Mouse (Mus musculus) MEL (cell line): ENCODE measurements around the gene Acta1. TPM values are rescaled to one million over a fixed set of nuclear protein-coding genes. Genes with fewer than 3 reads are reported as not detected.

ENCODE experiments used
- DNase-seq: peaks from one replicate; pipeline ENCODE4 v3.0.0; 2011; ENCODE audit warnings: low read depth, low spot score
- H3K27ac ChIP-seq: 2 replicates; pipeline ENCODE4 v1.5.1; 2012; ENCODE audit warnings: low read depth, mild to moderate bottlenecking, control low read depth, low read length, moderate library complexity; ENCODE audit not compliant: control insufficient read depth
- H3K27me3 ChIP-seq, 2 experiments: fragments of 150-350 bp in 1 of 2; sonication (generic) in 1 of 2; 2 replicates each; pipeline ENCODE4 v1.6.1; 2012; ENCODE audit warnings: low read length in 2 of 2, mild to moderate bottlenecking in 2 of 2, improper control_type of control experiment in 1 of 2, moderate library complexity in 1 of 2; ENCODE audit not compliant: insufficient read depth in 2 of 2, control insufficient read depth in 1 of 2
- H3K36me3 ChIP-seq, 2 experiments: 2 replicates each; pipeline ENCODE4 v1.6.1; 2012 to 2014; ENCODE audit warnings: low read length in 2 of 2, improper control_type of control experiment in 1 of 2, inconsistent platforms in 1 of 2, mild to moderate bottlenecking in 1 of 2; ENCODE audit not compliant: insufficient read depth in 2 of 2, control insufficient read depth in 1 of 2
- H3K4me1 ChIP-seq, 2 experiments: fragments of 150-350 bp in 1 of 2; sonication (generic) in 1 of 2; 2 replicates each; pipeline ENCODE4 v1.6.1; 2012; ENCODE audit warnings: low read length in 2 of 2, improper control_type of control experiment in 1 of 2, mild to moderate bottlenecking in 1 of 2; ENCODE audit not compliant: insufficient read depth in 2 of 2, control insufficient read depth in 1 of 2
- H3K4me3 ChIP-seq, 2 experiments: fragments of 150-350 bp in 1 of 2; sonication (generic) in 1 of 2; 2 replicates each; pipeline ENCODE4 v1.5.1; 2012; ENCODE audit warnings: low read depth in 2 of 2, low read length in 2 of 2, mild to moderate bottlenecking in 2 of 2, moderate library complexity in 2 of 2, control low read depth in 1 of 2, improper control_type of control experiment in 1 of 2; ENCODE audit not compliant: control insufficient read depth in 1 of 2, insufficient read depth in 1 of 2
- H3K79me2 ChIP-seq: 2 replicates; pipeline ENCODE4 v1.6.1; 2012; ENCODE audit warnings: mild to moderate bottlenecking, low read length, moderate library complexity; ENCODE audit not compliant: control insufficient read depth, poor library complexity, insufficient read depth
- H3K9ac ChIP-seq: 2 replicates; pipeline ENCODE4 v1.6.1; 2012; ENCODE audit warnings: low read depth, mild to moderate bottlenecking, control low read depth, low read length, moderate library complexity; ENCODE audit not compliant: control insufficient read depth, poor library complexity, severe bottlenecking
- H3K9me3 ChIP-seq: fragments of 150-350 bp; sonication (generic); replicated peaks from 2 replicates; pipeline ENCODE4 v1.6.1; 2012; ENCODE audit warnings: mild to moderate bottlenecking, low read length, improper control_type of control experiment, moderate library complexity; ENCODE audit not compliant: insufficient read depth
- CHD1 ChIP-seq: IDR thresholded peaks from 2 replicates; pipeline ENCODE4 v1.6.1; 2012; ENCODE audit warnings: low read depth, mild to moderate bottlenecking, inconsistent platforms, low read length, improper control_type of control experiment
- GATA1 ChIP-seq: IDR thresholded peaks from 2 replicates; pipeline ENCODE4 v1.6.1; 2011; ENCODE audit warnings: low read depth, low read length, improper control_type of control experiment
- JUND ChIP-seq: IDR thresholded peaks from 2 replicates; pipeline ENCODE4 v1.6.1; 2011; ENCODE audit warnings: low read depth, mild to moderate bottlenecking, improper control_type of control experiment, low read length
- KAT2A ChIP-seq: conservative IDR thresholded peaks from 2 replicates; pipeline ENCODE4 v1.6.1; 2012; ENCODE audit warnings: low read depth, low read length, improper control_type of control experiment, inconsistent platforms
- MEF2A ChIP-seq: IDR thresholded peaks from 2 replicates; pipeline ENCODE4 v1.6.1; 2014; ENCODE audit warnings: low read depth, mild to moderate bottlenecking, inconsistent platforms, low read length, improper control_type of control experiment; ENCODE audit not compliant: poor library complexity, insufficient replicate concordance, severe bottlenecking; ENCODE audit errors: extremely low read depth
- MYC ChIP-seq: IDR thresholded peaks from 2 replicates; pipeline ENCODE4 v1.6.1; 2011; ENCODE audit warnings: low read depth, mild to moderate bottlenecking, low read length, improper control_type of control experiment, moderate library complexity
- NELFE ChIP-seq: IDR thresholded peaks from 2 replicates; pipeline ENCODE4 v1.6.1; 2011; ENCODE audit warnings: low read depth, low read length, improper control_type of control experiment
- POLR2AphosphoS2 ChIP-seq: IDR thresholded peaks from 2 replicates; pipeline ENCODE4 v1.6.1; 2011; ENCODE audit warnings: low read length, improper control_type of control experiment
- TCF12 ChIP-seq: IDR thresholded peaks from 2 replicates; pipeline ENCODE4 v1.6.1; 2014; ENCODE audit warnings: low read depth, mild to moderate bottlenecking, inconsistent platforms, low read length, improper control_type of control experiment, moderate library complexity
- USF2 ChIP-seq, 2 experiments: IDR thresholded peaks; 2 replicates each; pipeline ENCODE4 v1.6.1; 2011 to 2012; ENCODE audit warnings: improper control_type of control experiment in 2 of 2, low read length in 2 of 2, borderline replicate concordance in 1 of 2, inconsistent platforms in 1 of 2, low read depth in 1 of 2, mild to moderate bottlenecking in 1 of 2; ENCODE audit not compliant: insufficient read depth in 1 of 2
- ZNF384 ChIP-seq: IDR thresholded peaks from 2 replicates; pipeline ENCODE4 v1.6.1; 2012; ENCODE audit warnings: low read depth, mild to moderate bottlenecking, inconsistent platforms, low read length, improper control_type of control experiment
- polyA plus RNA-seq, 2 experiments: library from polyadenylated mRNA; stranded (reverse) in 1 of 2; unstranded in 1 of 2; fragments of >175 nt in 1 of 2; fragments of >200 nt in 1 of 2; gene quantifications; 2 replicates each; pipeline versions ENCODE4 v1.2.1 to v1.2.4; 2012; ENCODE audit warnings: low replicate concordance in 2 of 2, low read depth in 1 of 2; ENCODE audit not compliant: insufficient read length in 2 of 2, insufficient read depth in 1 of 2, missing spikeins in 1 of 2
- total RNA-seq: library from RNA; depleted of rRNA; stranded (reverse); fragments of 300-350 nt; gene quantifications from 2 replicates; pipeline ENCODE4 v1.2.3, GENCODE M21; 2012

The Acta1 gene
- total and polyA plus RNA-seq, 3 experiments, result 0.23 to 0.32 TPM; not detected in 1

DNA sequence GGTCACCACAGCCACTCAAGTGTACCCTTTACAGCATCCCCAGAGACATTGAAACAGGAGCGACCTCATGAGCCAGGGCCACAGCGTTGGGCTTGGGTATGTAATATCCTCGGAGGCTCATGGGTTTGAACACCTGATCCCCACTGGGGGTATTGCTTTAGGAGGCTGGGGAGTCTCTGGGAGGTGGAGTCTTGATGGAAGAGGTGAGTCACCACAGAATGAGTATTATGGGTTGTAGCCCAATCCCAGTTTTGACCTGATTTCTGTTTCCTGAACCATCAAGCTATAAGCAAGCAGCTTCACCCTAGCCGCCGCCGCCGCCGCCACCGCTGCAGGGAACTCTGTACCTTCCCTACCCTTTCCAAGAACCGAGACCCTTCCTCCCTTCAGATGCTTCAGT is 48.6 kb downstream of the Acta1 start:
- H3K27ac ChIP-seq, result no peak overlapping the region
- peaks cover 40% of the 10 kb centered on the region for H3K79me2 ChIP-seq
- H3K4me3 ChIP-seq, result no peak overlapping the region
- no peaks in the 10 kb centered on the region for H3K27me3 ChIP-seq
- peaks cover 0 to 8% of the 10 kb centered on the region in 2 experiments; a peak in 1 of 4 replicates for H3K4me1 ChIP-seq
- DNase-seq, result no peak
- H3K36me3 ChIP-seq, result peaks cover 2 to 3% of the 10 kb centered on the region in 2 experiments; a peak in 2 of 4 replicates
- no peaks in the 10 kb centered on the region for H3K9me3 ChIP-seq
- H3K9ac ChIP-seq, result no peak overlapping the region
- no peak for TF ChIP-seq TCF12

- Histone ChIP-seq H3K9me3 (no peaks in the 10 kb centered on the region), H3K79me2 (peaks cover 36% of the 10 kb centered on the region), H3K4me1 (peaks cover 0 to 8% of the 10 kb centered on the region in 2 experiments; a peak in 1 of 4 replicates), H3K27me3 (no peaks in the 10 kb centered on the region), H3K27ac (no peak overlapping the region), H3K36me3 (peaks cover 2 to 3% of the 10 kb centered on the region in 2 experiments; a peak in 2 of 4 replicates), H3K4me3 (no peak overlapping the region), H3K9ac (no peak overlapping the region)
- no peak for DNase-seq
- TF ChIP-seq ZNF384, result no peak
- TF ChIP-seq JUND, result no peak
- no peak for TF ChIP-seq TCF12
- TF ChIP-seq MYC, result no peak
- peak; percentile 81 for TF ChIP-seq GATA1
Measured at GRCm38 (mm10) chr8:123845114-123845513, 49.4 kb downstream of the Acta1 start.

DNA sequence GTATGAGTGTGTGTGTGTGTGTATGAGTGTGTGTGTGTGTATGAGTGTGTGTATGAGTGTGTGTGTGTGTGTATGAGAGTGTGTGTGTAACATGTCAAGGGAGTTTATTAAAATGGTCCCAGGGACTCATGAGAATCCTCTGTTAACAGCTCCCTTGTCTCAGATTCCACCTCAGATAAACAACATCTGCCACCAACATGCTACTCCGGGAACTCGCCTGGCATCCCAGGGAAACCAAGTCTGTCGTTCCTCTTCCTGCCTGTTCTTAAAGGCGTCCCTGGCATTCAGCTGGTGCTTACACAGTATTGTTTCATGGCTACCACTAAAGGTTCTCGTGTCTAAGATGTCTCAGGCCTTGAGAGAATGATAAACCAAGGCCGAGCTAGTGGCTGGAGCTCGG is 50.2 kb downstream of the Acta1 start:
- DNase-seq, result no peak
- Histone ChIP-seq H3K9me3 (no peaks in the 10 kb centered on the region), H3K27ac (no peak overlapping the region), H3K79me2 (peaks cover 29% of the 10 kb centered on the region; the same call in 1 of the 2 replicates), H3K27me3 (no peaks in the 10 kb centered on the region), H3K4me1 (peaks cover 0 to 8% of the 10 kb centered on the region in 2 experiments; a peak in 1 of 4 replicates), H3K9ac (no peak overlapping the region), H3K4me3 (no peak overlapping the region), H3K36me3 (peaks cover 2 to 3% of the 10 kb centered on the region in 2 experiments; a peak in 2 of 4 replicates)
- TF ChIP-seq USF2 (IDR thresholded peaks at IDR 0.05; ENCODE audit: borderline replicate concordance in 1 of 2, insufficient read depth in 1 of 2, low read depth in 1 of 2, low read length in 2 of 2) (no peak), CHD1 (no peak), ZNF384 (no peak), KAT2A (no peak), NELFE (no peak), POLR2AphosphoS2 (no peak), MEF2A (no peak), JUND (no peak)
